Mouse (Mus musculus) lung, postnatal 25 days (tissue): ENCODE results near the gene Pex14.

Source experiments
- DNase-seq: peaks from one replicate; pipeline ENCODE4 v3.0.0; 2022; ENCODE audit warnings: low spot score

Pex14 gene

GRCm38 (mm10) chr4:148922221-148922700 is 177.4 kb downstream of the Pex14 start:
- DNase-seq = no peak

DNA sequence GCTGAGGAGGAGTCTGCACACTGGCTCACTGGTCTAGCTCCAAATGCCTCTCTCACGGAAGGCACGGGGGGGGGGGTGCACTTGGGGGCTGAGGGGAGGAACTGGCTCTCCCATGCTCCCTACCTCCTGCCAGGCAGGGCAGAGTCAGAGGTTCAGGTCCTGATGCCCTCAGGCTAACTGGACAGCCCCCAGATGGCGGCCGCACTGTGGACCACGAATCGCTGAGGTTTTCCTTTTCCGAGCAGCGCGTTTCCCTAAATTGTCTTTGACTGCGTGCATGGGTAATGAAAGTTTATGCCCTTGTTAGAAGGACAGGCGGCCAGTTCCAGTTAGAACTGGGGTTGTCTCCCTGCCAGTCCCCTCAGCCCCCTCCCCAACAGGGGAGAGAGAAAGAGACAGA is 179.1 kb downstream of the Pex14 start:
- no peak for DNase-seq

GRCm38 (mm10) chr4:148918707-148919447 is 180.8 kb downstream of the Pex14 start:
- DNase-seq = no peak

DNA sequence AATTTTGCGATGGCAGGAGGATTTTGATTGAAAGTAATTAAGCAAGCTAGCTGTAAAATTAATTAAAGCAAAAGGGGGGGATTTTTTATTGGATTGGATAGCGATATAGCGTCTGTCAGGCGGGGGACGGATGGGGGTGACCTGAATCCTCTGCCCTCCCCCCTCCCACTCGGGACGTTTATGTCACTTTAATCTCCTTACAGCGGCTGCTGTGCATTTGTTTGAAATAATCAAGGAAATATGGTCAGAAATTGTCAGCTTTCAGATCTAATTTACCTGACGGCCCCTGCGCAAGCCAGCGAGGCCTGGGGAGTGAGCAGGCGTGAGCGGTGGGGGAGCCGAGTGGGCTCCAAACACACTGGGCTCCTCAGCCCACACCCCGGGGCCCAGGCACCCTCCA is 183.8 kb downstream of the Pex14 start:
- DNase-seq = no peak

GRCm38 (mm10) chr4:148914863-148915622 is 184.6 kb downstream of the Pex14 start:
- peak; percentile 75 for DNase-seq

GRCm38 (mm10) chr4:148912826-148913590 is 186.7 kb downstream of the Pex14 start:
- DNase-seq = peak; percentile 59

- no peak for DNase-seq
These were observed 187.5 kb downstream of the Pex14 start for GRCm38 (mm10) chr4:148912134-148912533.
